Mouse (Mus musculus) limb, embryonic 11.5 days (tissue): ENCODE results near the gene Mreg. TPM values are rescaled to one million over a fixed set of nuclear protein-coding genes. Genes with fewer than 3 reads are reported as not detected.

Experiments
- ATAC-seq: fragments of 200-750 bp; cut with Nextera tagmentation; 2 replicates; pipeline ENCODE4 v1.8.0; 2017; ENCODE audit warnings: low read depth; ENCODE audit not compliant: insufficient number of reproducible peaks, low FRiP score, low TSS enrichment
- DNase-seq: peaks from one replicate; pipeline ENCODE4 v3.0.0-alpha.2; 2015; ENCODE audit warnings: low spot score
- H3K27ac ChIP-seq: fragments of 300-500 bp; sonication (generic); replicated peaks from 2 replicates; pipeline ENCODE4 v1.5.1; 2014; ENCODE audit warnings: low read depth, mild to moderate bottlenecking, low read length
- H3K27me3 ChIP-seq: fragments of 300-500 bp; sonication (generic); 2 replicates; pipeline ENCODE4 v1.6.1; 2014; ENCODE audit warnings: mild to moderate bottlenecking, low read length, mixed read lengths; ENCODE audit not compliant: control insufficient read depth, insufficient read depth
- H3K36me3 ChIP-seq: fragments of 300-500 bp; sonication (generic); 2 replicates; pipeline ENCODE4 v1.6.1; 2014; ENCODE audit warnings: mild to moderate bottlenecking, low read length, moderate library complexity, mixed read lengths; ENCODE audit not compliant: control insufficient read depth, insufficient read depth
- H3K4me1 ChIP-seq: fragments of 300-500 bp; sonication (generic); 2 replicates; pipeline ENCODE4 v1.6.1; 2014; ENCODE audit warnings: low read length, mixed read lengths; ENCODE audit not compliant: control insufficient read depth, insufficient read depth
- H3K4me2 ChIP-seq: fragments of 300-500 bp; sonication (generic); 2 replicates; pipeline ENCODE4 v1.6.1; 2014; ENCODE audit warnings: low read depth, mild to moderate bottlenecking, moderate library complexity; ENCODE audit not compliant: severe bottlenecking
- H3K4me3 ChIP-seq: fragments of 300-500 bp; sonication (generic); 2 replicates; pipeline ENCODE4 v1.5.1; 2014; ENCODE audit warnings: low read depth, low read length
- H3K9ac ChIP-seq: fragments of 300-500 bp; sonication (generic); 2 replicates; pipeline ENCODE4 v1.6.1; 2014; ENCODE audit warnings: mild to moderate bottlenecking, low read length
- H3K9me3 ChIP-seq: fragments of 300-500 bp; sonication (generic); 2 replicates; pipeline ENCODE4 v1.6.1; 2016; ENCODE audit warnings: low read length; ENCODE audit not compliant: control insufficient read depth
- WGBS: fragments of 180-500 bp; shearing (Covaris S2); extraction: QIAGEN DNeasy Blood & Tissue Kit; methylation state at CpG from one replicate; pipeline ENCODE4 v1.1.7; 2014; 5-methylcytosine and 5-hydroxymethylcytosine counted together
- polyA plus RNA-seq: library from polyadenylated mRNA; unstranded; fragments of >200 nt; fragmentation: Nextera tagmentation; extraction: Ambion mirVana; gene quantifications from 2 replicates; pipeline ENCODE4 v1.2.1, GENCODE M21; 2014

Mreg gene
- polyA plus RNA-seq, 1 experiment from 2014 or later = 4.2 TPM

DNA sequence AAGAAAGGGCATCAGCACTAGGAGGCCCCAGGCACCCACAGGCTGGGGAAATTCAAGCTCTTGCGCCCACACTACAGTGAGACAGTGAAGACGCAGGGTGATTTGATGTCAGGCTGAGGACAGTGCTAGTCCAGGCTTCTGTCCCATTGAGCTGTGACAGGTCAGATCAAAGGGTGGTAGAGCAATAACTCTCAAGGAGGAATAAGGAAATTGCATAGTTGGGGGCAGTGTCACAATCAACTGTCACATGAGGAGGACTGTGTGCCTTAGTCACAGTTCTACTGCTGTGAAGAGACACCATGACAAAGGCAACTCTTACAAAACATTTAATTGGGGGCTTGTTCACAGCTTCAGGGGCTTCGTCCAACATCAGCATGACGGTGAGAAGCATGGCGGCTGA is 16.0 kb downstream of the Mreg start:
- WGBS = 77% methylated on average over 5 of the region's 5 CpGs
- Histone ChIP-seq H3K36me3 (no peaks in the 10 kb centered on the region), H3K9ac (no peak overlapping the region), H3K4me3 (no peak overlapping the region), H3K4me2 (no peak overlapping the region), H3K27me3 (no peaks in the 10 kb centered on the region), H3K27ac (no peak overlapping the region), H3K9me3 (no peaks in the 10 kb centered on the region), H3K4me1 (peaks cover 8% of the 10 kb centered on the region)
- DNase-seq (no peak), ATAC-seq (no peak)

DNA sequence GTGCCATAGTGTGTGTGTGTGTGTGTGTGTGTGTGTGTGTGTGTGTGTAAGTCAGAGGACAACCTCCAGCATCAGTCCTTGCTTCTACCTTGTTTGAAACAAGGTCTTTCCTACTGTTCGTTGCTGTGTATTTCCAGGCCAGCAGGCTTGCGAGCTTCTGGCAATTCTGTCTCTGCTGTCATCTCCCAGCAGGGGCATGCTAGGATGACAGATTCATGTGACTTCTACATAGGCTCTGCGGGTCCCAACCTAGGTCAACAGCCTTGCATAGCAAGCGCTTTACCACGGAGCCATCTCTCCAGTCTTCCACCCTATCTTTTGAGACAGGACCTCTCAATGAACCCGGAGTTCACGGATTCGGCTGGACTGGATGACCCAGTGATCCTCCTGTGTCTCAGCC is 20.7 kb downstream of the Mreg start:
- ATAC-seq (no peak), DNase-seq (no peak)
- Histone ChIP-seq H3K9me3 (no peaks in the 10 kb centered on the region), H3K4me3 (no peak overlapping the region), H3K36me3 (no peaks in the 10 kb centered on the region), H3K27me3 (no peaks in the 10 kb centered on the region), H3K9ac (no peak overlapping the region), H3K4me2 (no peak overlapping the region), H3K4me1 (peaks cover 5% of the 10 kb centered on the region; the same call in 1 of the 2 replicates), H3K27ac (no peak overlapping the region)
- 91% methylated on average over 8 of the region's 8 CpGs for WGBS

DNA sequence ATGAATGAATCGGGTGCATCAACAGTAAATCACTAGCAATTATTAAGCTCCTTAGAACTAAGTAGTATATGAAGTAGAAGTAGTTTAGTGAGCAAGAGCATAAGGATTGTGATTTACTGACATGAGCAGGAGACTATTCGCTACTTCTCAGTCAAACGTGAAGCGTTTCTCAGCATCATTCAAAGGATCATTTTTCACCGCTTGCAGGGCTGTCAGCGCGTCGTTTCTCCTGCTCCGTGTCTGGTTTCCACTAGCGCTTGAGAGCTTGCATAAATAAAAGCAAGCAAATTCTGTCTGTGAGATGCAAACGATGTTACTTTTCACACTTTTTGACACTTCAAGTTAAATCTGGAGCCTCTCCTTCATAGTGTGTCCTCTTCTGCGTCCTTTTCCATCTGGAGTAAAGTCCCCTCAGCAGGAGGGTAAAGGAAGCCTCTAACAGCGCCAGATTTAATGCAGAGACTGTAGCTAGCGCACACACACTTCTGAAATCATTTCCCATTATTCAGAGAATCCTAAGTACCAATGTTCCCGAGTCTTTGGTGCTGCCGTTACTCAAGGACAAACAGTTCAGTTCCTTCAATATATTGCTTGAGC is 23.9 kb downstream of the Mreg start:
- Histone ChIP-seq H3K4me2 (peak overlapping the region; percentile 5; the same call in 1 of the 2 replicates), H3K4me3 (no peak overlapping the region), H3K27ac (no peak overlapping the region), H3K9me3 (no peaks in the 10 kb centered on the region), H3K9ac (no peak overlapping the region), H3K36me3 (no peaks in the 10 kb centered on the region), H3K27me3 (no peaks in the 10 kb centered on the region), H3K4me1 (peaks cover 5% of the 10 kb centered on the region; the same call in 1 of the 2 replicates)
- ATAC-seq (no peak), DNase-seq (peak; percentile 37)
- WGBS = 42% methylated on average over 16 of the region's 16 CpGs

DNA sequence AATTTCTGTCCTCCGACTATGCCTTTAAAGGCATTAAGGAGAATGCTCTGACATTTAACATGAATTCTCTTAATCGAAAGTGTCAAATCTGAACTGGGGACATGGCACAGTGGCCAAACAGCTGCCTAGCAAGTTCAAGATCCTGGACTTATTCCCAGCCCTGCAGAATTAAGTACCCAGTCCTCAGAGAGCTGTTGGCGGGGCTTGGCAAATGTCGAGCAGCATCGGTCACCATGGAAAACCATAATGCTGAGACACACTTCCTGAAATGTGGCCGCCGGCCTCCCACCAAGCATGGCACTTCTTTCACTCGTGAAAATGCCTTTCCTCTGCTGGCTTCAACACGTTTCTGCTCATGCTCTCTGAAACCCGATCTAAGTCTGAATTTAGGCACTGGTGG is 24.6 kb downstream of the Mreg start:
- DNase-seq (no peak), ATAC-seq (no peak)
- no peak overlapping the region for H3K4me2 ChIP-seq
- no peak overlapping the region for H3K9ac ChIP-seq
- H3K4me3 ChIP-seq = no peak overlapping the region
- no peak overlapping the region for H3K27ac ChIP-seq
- H3K36me3 ChIP-seq = no peaks in the 10 kb centered on the region
- H3K4me1 ChIP-seq = peaks cover 6% of the 10 kb centered on the region; the same call in 1 of the 2 replicates
- 61% methylated on average over 10 of the region's 10 CpGs for WGBS
- no peaks in the 10 kb centered on the region for H3K27me3 ChIP-seq
- no peaks in the 10 kb centered on the region for H3K9me3 ChIP-seq

DNA sequence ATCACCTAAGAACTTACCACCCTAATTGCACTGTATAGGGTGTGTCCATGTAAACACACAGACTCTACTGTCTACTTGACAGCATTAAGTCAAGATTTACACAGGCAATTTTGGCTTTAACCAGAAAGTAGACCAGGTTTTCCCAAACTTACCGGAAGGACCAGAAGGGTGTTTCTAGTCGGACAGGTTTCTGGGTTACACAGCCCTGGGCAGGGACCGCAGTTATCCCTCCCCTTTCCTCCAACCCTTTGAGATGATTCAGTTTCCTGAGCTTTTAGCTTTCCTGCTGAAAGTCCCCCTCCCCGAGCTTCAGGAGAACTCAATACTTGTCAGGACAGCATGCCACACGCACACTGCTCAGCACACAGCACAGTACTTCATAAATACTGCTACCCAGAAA is 26.0 kb downstream of the Mreg start:
- H3K36me3 ChIP-seq = no peaks in the 10 kb centered on the region
- H3K9me3 ChIP-seq = no peaks in the 10 kb centered on the region
- no peak overlapping the region for H3K4me2 ChIP-seq
- 79% methylated on average over 5 of the region's 5 CpGs for WGBS
- DNase-seq = no peak
- H3K4me3 ChIP-seq = no peak overlapping the region
- H3K27me3 ChIP-seq = no peaks in the 10 kb centered on the region
- peaks cover 7% of the 10 kb centered on the region; the same call in 1 of the 2 replicates for H3K4me1 ChIP-seq
- no peak overlapping the region for H3K9ac ChIP-seq
- no peak overlapping the region for H3K27ac ChIP-seq
- ATAC-seq = no peak

DNA sequence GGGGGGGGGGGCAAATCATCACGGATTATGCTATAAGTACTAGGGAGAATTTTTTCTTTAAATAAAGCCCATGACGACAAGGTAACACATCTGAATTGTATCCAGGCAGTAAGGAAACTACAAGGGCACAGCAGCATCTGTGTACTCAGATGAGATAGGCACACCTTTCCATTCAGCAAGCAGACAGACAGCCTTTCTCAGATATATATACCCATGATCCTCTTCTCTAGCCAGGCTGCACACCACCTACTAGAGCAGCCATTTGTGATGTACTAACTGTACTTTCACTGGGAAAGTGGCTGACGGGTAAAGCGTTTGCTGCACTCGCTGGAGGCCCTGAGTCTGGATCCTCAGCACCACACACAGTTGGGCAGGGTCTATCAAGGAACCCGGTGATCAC is 28.6 kb downstream of the Mreg start:
- Histone ChIP-seq H3K36me3 (no peaks in the 10 kb centered on the region), H3K4me2 (peak overlapping the region; percentile 39), H3K9ac (no peak overlapping the region), H3K4me3 (no peak overlapping the region), H3K27me3 (no peaks in the 10 kb centered on the region), H3K27ac (no peak overlapping the region), H3K9me3 (no peaks in the 10 kb centered on the region), H3K4me1 (peaks cover 7% of the 10 kb centered on the region; the same call in 1 of the 2 replicates)
- DNase-seq (no peak), ATAC-seq (0 out of 2 replicates have a peak, but pooled peaks have one; percentile 9)
- 58% methylated on average over 6 of the region's 6 CpGs for WGBS

DNA sequence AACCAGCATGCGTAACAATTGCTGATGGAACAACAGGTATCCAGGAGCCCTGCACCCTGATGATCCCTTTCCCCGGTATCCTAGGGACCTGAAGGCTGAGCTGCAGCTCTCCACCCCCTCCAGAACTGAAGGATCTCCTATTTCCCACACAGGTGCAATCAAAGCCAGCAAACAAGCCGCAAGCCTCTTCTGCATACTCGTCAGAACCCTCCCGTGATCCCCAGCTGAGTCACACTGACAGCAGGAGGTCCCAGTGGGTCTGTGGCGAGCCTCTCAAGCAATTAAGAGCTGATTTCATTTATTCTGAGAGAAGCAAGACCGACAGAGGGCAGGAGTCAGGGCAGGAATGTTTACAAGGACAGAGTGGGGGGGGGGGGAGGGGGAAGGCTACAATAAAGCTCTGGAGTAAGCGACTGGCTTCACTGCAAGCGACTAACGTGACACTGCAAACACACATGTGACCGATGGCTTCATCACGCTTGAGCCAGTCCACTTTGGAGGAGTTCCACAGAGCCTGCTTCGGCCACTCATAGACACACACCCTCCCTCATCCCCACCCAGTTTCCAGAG is 29.1 kb downstream of the Mreg start:
- Histone ChIP-seq H3K4me3 (0 out of 2 replicates have a peak overlapping the region, but pooled peaks have one; percentile 5), H3K36me3 (no peaks in the 10 kb centered on the region), H3K4me2 (peak overlapping the region; percentile 39), H3K4me1 (peaks cover 7% of the 10 kb centered on the region; the same call in 1 of the 2 replicates), H3K27me3 (no peaks in the 10 kb centered on the region), H3K27ac (no peak overlapping the region), H3K9me3 (no peaks in the 10 kb centered on the region), H3K9ac (no peak overlapping the region)
- ATAC-seq (peak; percentile 71), DNase-seq (peak; percentile 67)
- WGBS = 3% methylated on average over 13 of the region's 13 CpGs

DNA sequence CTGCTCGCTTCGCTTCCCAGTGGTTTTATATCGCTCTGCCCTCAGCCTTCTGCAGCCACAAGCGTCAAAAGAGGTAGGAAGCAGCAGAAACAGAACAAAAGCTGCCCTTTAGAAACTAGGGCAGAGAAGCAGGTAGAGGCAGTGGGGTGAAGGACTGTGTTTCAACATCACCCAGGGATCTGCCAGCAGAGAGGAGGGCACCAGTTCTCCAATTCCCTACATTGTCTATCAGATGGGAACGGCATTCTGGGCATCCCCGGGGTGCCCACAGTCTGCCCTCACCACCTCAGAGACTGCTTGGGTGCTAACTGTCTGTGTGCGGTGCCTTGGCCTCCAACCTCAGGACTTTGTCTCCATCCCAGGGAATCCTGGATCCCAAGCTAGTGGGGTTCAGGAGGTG is 32.2 kb downstream of the Mreg start:
- Histone ChIP-seq H3K27ac (no peak overlapping the region), H3K36me3 (no peaks in the 10 kb centered on the region), H3K9me3 (no peaks in the 10 kb centered on the region), H3K27me3 (no peaks in the 10 kb centered on the region), H3K4me2 (no peak overlapping the region), H3K9ac (no peak overlapping the region), H3K4me3 (no peak overlapping the region), H3K4me1 (peaks cover 3% of the 10 kb centered on the region; the same call in 1 of the 2 replicates)
- ATAC-seq (no peak), DNase-seq (no peak)
- WGBS = 94% methylated on average over 7 of the region's 7 CpGs
